Mouse (Mus musculus) cerebellum, adult 9-10 months (tissue): ENCODE data around the gene Golm1.
"Not testable (repeated sequence)": the region's sequence is repeated elsewhere in the genome, so short reads cannot be mapped to it uniquely, and the experiment has no call there.

Source experiments
- DNase-seq: peaks from one replicate; pipeline ENCODE4 v3.0.0; 2022

Gene Golm1

GRCm38 (mm10) chr13:59645491-59645890 is 30.1 kb downstream of the Golm1 start:
- no peak for DNase-seq

GRCm38 (mm10) chr13:59642818-59643217 is 32.8 kb downstream of the Golm1 start:
- no peak for DNase-seq

- peak; percentile 94 for DNase-seq
Observed at GRCm38 (mm10) chr13:59640178-59640440, 35.5 kb downstream of the Golm1 start.

- DNase-seq: no peak
Observed at GRCm38 (mm10) chr13:59639368-59640177, 36.0 kb downstream of the Golm1 start.

GRCm38 (mm10) chr13:59637800-59638199 is 37.8 kb downstream of the Golm1 start:
- DNase-seq: peak; percentile 25

GRCm38 (mm10) chr13:59634637-59635036 is 41.0 kb downstream of the Golm1 start:
- no peak for DNase-seq

GRCm38 (mm10) chr13:59626739-59627138 is 48.9 kb downstream of the Golm1 start:
- DNase-seq: peak; percentile 63

- DNase-seq: no peak
Observed at GRCm38 (mm10) chr13:59624903-59625302, 50.7 kb downstream of the Golm1 start.

- no peak for DNase-seq
Observed at GRCm38 (mm10) chr13:59624389-59624788, 51.2 kb downstream of the Golm1 start.

- no peak for DNase-seq
Observed at GRCm38 (mm10) chr13:59621643-59622489, 53.7 kb downstream of the Golm1 start.

- no peak for DNase-seq
Observed at GRCm38 (mm10) chr13:59618463-59618862, 57.1 kb downstream of the Golm1 start.

- no peak for DNase-seq
Observed at GRCm38 (mm10) chr13:59615554-59615953, 60.1 kb downstream of the Golm1 start.

GRCm38 (mm10) chr13:59615152-59615551 is 60.5 kb downstream of the Golm1 start:
- DNase-seq: no peak

- DNase-seq: no peak
Observed at GRCm38 (mm10) chr13:59613868-59614267, 61.7 kb downstream of the Golm1 start.

GRCm38 (mm10) chr13:59610437-59610836 is 65.2 kb downstream of the Golm1 start:
- no peak for DNase-seq

- no peak for DNase-seq
Observed at GRCm38 (mm10) chr13:59609885-59610284, 65.7 kb downstream of the Golm1 start.

- DNase-seq: no peak
Observed at GRCm38 (mm10) chr13:59605221-59605922, 70.2 kb downstream of the Golm1 start.

GRCm38 (mm10) chr13:59604511-59604910 is 71.1 kb downstream of the Golm1 start:
- DNase-seq: no peak

- no peak for DNase-seq
Observed at GRCm38 (mm10) chr13:59603096-59603495, 72.5 kb downstream of the Golm1 start.

GRCm38 (mm10) chr13:59592630-59593029 is 83.0 kb downstream of the Golm1 start:
- no peak for DNase-seq

- not testable (repeated sequence) for DNase-seq
Observed at GRCm38 (mm10) chr13:59592058-59592457, 83.6 kb downstream of the Golm1 start.

GRCm38 (mm10) chr13:59590691-59591090 is 84.9 kb downstream of the Golm1 start:
- no peak for DNase-seq

- DNase-seq: no peak
Observed at GRCm38 (mm10) chr13:59589672-59590071, 85.9 kb downstream of the Golm1 start.

- no peak for DNase-seq
Observed at GRCm38 (mm10) chr13:59587201-59587600, 88.4 kb downstream of the Golm1 start.
